Mouse (Mus musculus) thymus, adult 2 months (tissue): ENCODE measurements around the gene Dcxr. TPM values are rescaled to one million over a fixed set of nuclear protein-coding genes. Genes with fewer than 3 reads are reported as not detected.
"Not testable (repeated sequence)": the region's sequence is repeated elsewhere in the genome, so short reads cannot be mapped to it uniquely, and the experiment has no call there.

ENCODE experiments used
- DNase-seq: peaks from one replicate; pipeline ENCODE4 v3.0.0; 2021
- H3K27ac ChIP-seq: fragments of 200-500 bp; 2 replicates; pipeline ENCODE4 v1.5.1; 2012; ENCODE audit warnings: low read length, control low read depth; ENCODE audit not compliant: control insufficient read depth, insufficient read depth
- H3K27me3 ChIP-seq: fragments of 200-500 bp; 2 replicates; pipeline ENCODE4 v1.6.1; 2012; ENCODE audit warnings: mild to moderate bottlenecking, low read length, moderate library complexity, mixed read lengths; ENCODE audit not compliant: control insufficient read depth, insufficient read depth
- H3K36me3 ChIP-seq: fragments of 200-500 bp; 2 replicates; pipeline ENCODE4 v1.6.1; 2012; ENCODE audit warnings: mild to moderate bottlenecking, low read length, moderate library complexity; ENCODE audit not compliant: control insufficient read depth, insufficient read depth
- H3K4me1 ChIP-seq: fragments of 200-500 bp; replicated peaks from 2 replicates; pipeline ENCODE4 v1.6.1; 2012; ENCODE audit warnings: low read length; ENCODE audit not compliant: control insufficient read depth, insufficient read depth
- H3K4me3 ChIP-seq: fragments of 200-500 bp; 2 replicates; pipeline ENCODE4 v1.5.1; 2012; ENCODE audit warnings: mild to moderate bottlenecking, low read length, control low read depth, moderate library complexity; ENCODE audit not compliant: control insufficient read depth, insufficient read depth
- CTCF ChIP-seq: fragments of 200-500 bp; IDR thresholded peaks from 2 replicates; pipeline ENCODE4 v1.5.1; 2012; ENCODE audit warnings: mild to moderate bottlenecking, control low read depth, low read length, moderate library complexity, borderline replicate concordance; ENCODE audit not compliant: control insufficient read depth, poor library complexity, insufficient read depth; ENCODE audit errors: extremely low read depth
- POLR2A ChIP-seq: fragments of 200-500 bp; IDR thresholded peaks from 2 replicates; pipeline ENCODE4 v1.6.1; 2012; ENCODE audit warnings: mild to moderate bottlenecking, low read length, control low read depth, moderate library complexity; ENCODE audit not compliant: control insufficient read depth, poor library complexity, insufficient read depth; ENCODE audit errors: extremely low read depth
- WGBS: fragments of 180-500 bp; shearing (Covaris S2); methylation state at CpG from one replicate; pipeline ENCODE4 v1.1.7; 2018; 5-methylcytosine and 5-hydroxymethylcytosine counted together
- polyA plus RNA-seq: library from polyadenylated mRNA; depleted of rRNA; stranded (reverse); fragments of >200 nt; gene quantifications from 2 replicates; pipeline ENCODE4 v1.2.3, GENCODE M21; 2012; rRNA removed

The Dcxr gene
- 78.4 and 126 TPM in 2 replicates for polyA plus RNA-seq

- whole genome bisulfite sequencing = under 1% methylated on average over 14 of the region's 14 CpGs
- H3K4me1 ChIP-seq = peaks cover 10% of the 10 kb centered on the region
- H3K4me3 ChIP-seq = peak within 1 kb of the TSS; percentile 53
- DNase-seq = no peak
- no peak for TF ChIP-seq CTCF
- TF ChIP-seq POLR2A = no peak
- H3K27ac ChIP-seq = no peak within 1 kb of the TSS
- H3K27me3 ChIP-seq = no peaks in the 10 kb centered on the region; the same call in 1 of the 2 replicates
- no peaks in the 10 kb centered on the region for H3K36me3 ChIP-seq
Observed at GRCm38 (mm10) chr11:120727169-120727527, at the start of gene Dcxr. TSS of gene Dcxr (minus strand) at chr11:120727281.

- Histone ChIP-seq H3K4me3 (no peak overlapping the region), H3K36me3 (no peaks in the 10 kb centered on the region), H3K27ac (no peak overlapping the region), H3K4me1 (no peaks in the 10 kb centered on the region), H3K27me3 (no peaks in the 10 kb centered on the region)
- DNase-seq = peak; percentile 95
- WGBS = 25% methylated on average over 15 of the region's 15 CpGs
- TF ChIP-seq CTCF = peak; percentile 100
- no peak for TF ChIP-seq POLR2A
Observed at GRCm38 (mm10) chr11:120775774-120776469, 48.8 kb upstream of the Dcxr start.

DNA sequence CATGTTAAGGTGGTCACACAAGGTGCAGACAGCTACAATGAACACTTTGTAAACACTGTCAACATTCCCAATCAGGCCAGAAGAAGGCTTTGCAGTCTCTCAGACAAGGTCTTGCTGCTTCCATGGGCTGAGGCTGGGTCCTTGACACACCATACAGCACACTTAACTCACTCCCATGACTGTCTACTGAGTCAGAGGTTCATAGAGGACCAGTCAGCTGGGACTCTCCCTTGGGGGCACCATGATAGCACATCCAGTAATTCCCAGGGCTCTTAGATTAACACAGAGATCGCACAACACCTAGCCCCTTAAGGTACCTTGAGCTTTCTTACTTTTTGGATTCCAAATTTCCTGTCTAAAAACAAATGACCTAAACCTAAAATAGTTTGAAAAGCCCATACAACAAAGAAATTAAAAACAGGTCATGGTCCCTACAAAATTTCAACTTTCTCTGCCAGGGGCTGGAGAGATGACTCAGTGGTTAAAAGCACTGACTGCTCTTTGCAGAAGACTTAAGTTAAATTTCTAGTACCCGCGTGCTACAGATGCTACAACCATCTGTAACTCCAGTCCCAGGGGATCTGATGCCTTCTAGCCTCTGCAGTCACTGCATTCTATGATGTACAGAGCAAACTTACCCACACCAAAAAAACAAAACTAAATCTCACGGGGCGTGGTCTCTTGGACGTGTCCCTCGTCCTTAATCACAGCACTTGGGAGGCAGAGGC is 46.5 kb upstream of the Dcxr start:
- WGBS = 94% methylated on average over 7 of the region's 7 CpGs
- TF ChIP-seq CTCF (no peak), POLR2A (no peak)
- H3K27me3 ChIP-seq = no peaks in the 10 kb centered on the region
- H3K36me3 ChIP-seq = no peaks in the 10 kb centered on the region
- H3K4me3 ChIP-seq = no peak overlapping the region
- no peaks in the 10 kb centered on the region for H3K4me1 ChIP-seq
- DNase-seq = no peak
- no peak overlapping the region for H3K27ac ChIP-seq

- Histone ChIP-seq H3K36me3 (no peaks in the 10 kb centered on the region), H3K4me1 (no peaks in the 10 kb centered on the region), H3K27me3 (no peaks in the 10 kb centered on the region), H3K27ac (no peak overlapping the region), H3K4me3 (no peak overlapping the region)
- DNase-seq = no peak
- 95% methylated on average over 3 of the region's 3 CpGs for WGBS
- TF ChIP-seq CTCF (no peak), POLR2A (no peak)
Observed at GRCm38 (mm10) chr11:120772749-120773148, 45.7 kb upstream of the Dcxr start.

DNA sequence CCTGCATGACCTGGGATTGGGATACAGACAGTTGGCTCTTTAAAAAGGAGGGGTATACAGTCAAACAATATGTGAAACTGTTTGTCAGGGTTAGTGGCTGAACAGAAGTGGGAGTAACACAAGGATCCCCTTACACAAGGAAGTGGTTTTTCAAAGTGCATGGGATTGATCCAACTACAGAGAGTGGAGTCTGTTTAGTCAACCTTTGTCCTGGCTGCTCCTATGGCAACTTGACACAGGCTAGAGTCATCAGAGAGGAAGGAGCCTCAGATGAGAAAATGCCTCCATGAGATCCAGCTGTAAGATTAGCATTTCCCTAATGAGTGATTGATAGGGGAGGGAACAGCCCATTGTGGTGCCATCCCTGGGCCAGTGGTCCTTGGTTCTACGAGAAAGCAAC is 41.1 kb upstream of the Dcxr start:
- TF ChIP-seq POLR2A = no peak
- TF ChIP-seq CTCF = no peak
- Histone ChIP-seq H3K36me3 (no peaks in the 10 kb centered on the region), H3K27ac (no peak overlapping the region), H3K4me3 (no peak overlapping the region), H3K27me3 (no peaks in the 10 kb centered on the region), H3K4me1 (no peaks in the 10 kb centered on the region; the same call in 1 of the 2 replicates)
- DNase-seq = no peak
- 87% methylated on average over 1 of the region's 1 CpGs for WGBS

GRCm38 (mm10) chr11:120767023-120767422 is 39.9 kb upstream of the Dcxr start:
- H3K4me3 ChIP-seq, H3K27me3 ChIP-seq, H3K27ac ChIP-seq, H3K36me3 ChIP-seq, DNase-seq, H3K4me1 ChIP-seq: not testable (repeated sequence)
- WGBS = 0% methylated on average over 4 of the region's 7 CpGs

DNA sequence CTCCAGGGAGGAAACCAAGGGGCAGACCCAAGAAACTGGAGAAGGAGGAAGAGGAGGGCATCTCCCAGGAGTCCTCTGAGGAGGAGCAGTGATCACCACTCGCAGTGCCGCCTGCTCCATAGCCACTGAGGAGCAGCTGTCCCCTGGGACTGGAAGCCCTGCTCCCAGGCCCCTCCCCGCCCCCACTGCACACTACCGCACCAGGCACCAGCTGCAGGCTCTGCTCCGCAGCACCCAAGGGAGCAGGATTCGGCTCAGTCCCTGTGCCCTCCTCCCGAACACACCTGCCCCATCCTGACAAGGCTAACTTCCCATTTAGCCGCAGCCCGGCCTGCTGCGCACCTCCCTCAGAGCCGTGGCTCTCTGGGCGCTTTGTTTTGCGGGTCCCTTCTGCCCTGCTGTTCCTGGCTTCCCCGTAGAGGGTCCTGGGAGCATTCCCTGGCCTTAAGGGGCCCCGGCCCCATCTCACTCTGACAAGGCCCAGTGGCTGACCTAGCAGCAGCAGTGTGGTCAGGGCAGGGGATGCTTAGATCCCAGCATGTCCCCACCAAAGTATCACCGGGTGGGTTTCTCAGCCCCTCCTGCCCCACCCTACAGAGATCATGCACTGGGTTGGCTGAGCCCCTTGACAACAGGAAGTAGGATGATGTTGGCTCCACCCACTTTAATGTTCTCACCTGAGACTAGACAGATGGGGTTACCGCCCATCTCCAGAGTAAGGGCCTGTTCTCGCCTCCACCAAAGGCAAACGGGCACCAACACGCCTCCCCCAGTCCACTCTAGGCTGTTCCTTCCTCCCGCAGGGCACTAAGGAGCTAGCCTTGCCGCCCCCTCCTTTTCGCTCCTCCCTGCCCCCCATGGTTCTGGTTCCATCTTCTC is 36.3 kb upstream of the Dcxr start:
- not testable (repeated sequence) for H3K4me3 ChIP-seq, H3K27me3 ChIP-seq, H3K27ac ChIP-seq, DNase-seq, H3K36me3 ChIP-seq, H3K4me1 ChIP-seq
- WGBS = 34% methylated on average over 9 of the region's 23 CpGs

DNA sequence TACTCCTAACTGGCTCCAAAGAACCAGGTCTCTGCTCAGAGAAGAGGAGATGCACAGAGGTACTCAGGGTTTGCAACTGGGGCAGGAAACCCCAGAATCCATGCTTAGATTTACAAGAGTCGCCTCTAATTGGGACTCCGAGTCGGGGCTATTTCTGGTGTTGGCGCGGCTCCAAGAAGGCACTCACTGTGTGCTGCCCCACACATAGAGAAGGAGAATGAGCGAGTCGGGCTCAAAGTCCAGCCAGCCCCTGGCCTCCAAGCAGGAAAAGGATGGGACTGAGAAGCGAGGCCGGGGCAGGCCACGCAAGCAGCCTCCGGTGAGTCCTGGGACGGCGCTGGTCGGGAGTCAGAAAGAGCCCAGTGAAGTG is 35.6 kb upstream of the Dcxr start, which contains the start of gene Hmga1b:
Gene Hmga1b, plus strand, starts transcription at position 123 of the 370 bp plus-strand sequence.
- not testable (repeated sequence) for DNase-seq, H3K4me3 ChIP-seq, H3K36me3 ChIP-seq, H3K27ac ChIP-seq, H3K27me3 ChIP-seq, H3K4me1 ChIP-seq
- WGBS = 25% methylated on average over 14 of the region's 14 CpGs
